Mouse (Mus musculus): Measurements from ENCODE around the gene Cstb. TPM values are rescaled to one million over a fixed set of nuclear protein-coding genes. Genes with fewer than 3 reads are reported as not detected.

Cstb gene
- 117 and 142 TPM in 2 replicates for polyA plus RNA-seq (2021; fragmentation: Nextera tagmentation)
- long read RNA-seq, experiment 1, transcript Cstb-201 (3 exons, 603 nt), result major isoform, 45 of 47 reads
- long read RNA-seq, experiment 1, partial matches to known transcripts, result 2 of 47 reads
- long read RNA-seq, experiment 1, other reads (novel, unspliced or antisense), result 0 of 47 reads
- long read RNA-seq, experiment 2, transcript Cstb-201 (3 exons, 603 nt), result major isoform, 5 of 7 reads
- long read RNA-seq, experiment 2, partial matches to known transcripts, result 0 of 7 reads
- long read RNA-seq, experiment 2, other reads (novel, unspliced or antisense), result 2 of 7 reads

DNA sequence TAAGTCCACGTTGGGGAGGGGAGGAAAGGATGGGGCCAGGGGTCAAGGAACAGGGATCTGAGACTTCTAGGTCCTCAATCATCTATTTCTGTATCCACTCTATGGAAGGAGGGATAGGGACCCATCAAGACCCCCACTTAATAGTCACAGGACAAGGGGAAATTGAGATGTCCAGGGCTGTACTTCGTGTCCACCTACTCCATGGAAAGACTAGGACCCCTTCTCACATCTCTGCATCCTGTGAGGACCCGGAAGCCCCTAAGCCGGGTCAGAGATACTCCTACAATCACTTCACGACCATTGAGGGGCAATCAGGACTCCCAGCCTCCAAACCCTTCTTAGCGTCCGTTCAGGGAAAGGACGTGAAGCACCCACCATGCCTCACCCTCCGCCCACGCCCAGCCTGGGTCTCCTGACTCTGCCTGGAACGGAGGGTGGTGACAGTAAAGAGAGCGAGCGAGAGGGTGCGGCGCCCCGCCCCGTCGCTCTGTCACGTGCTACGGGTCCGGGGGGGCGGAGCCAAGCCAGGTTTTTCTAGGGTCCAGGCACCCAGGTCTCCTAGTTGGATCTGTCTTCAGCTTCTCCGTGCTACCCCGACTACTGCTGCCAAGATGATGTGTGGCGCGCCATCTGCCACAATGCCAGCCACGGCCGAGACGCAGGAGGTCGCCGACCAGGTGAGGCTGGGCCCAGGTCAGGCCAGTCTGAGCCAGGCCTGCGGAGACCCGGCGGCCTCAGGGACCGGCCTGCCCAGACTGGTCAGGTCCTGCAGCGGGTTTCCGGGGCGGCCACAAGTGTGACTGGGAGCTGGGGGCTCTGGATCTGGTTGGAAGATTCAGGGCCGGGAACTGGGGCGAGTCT, at the start of gene Cstb:
TSS of gene Cstb (plus strand) at position 489 of the 861 bp plus-strand sequence.

DNA sequence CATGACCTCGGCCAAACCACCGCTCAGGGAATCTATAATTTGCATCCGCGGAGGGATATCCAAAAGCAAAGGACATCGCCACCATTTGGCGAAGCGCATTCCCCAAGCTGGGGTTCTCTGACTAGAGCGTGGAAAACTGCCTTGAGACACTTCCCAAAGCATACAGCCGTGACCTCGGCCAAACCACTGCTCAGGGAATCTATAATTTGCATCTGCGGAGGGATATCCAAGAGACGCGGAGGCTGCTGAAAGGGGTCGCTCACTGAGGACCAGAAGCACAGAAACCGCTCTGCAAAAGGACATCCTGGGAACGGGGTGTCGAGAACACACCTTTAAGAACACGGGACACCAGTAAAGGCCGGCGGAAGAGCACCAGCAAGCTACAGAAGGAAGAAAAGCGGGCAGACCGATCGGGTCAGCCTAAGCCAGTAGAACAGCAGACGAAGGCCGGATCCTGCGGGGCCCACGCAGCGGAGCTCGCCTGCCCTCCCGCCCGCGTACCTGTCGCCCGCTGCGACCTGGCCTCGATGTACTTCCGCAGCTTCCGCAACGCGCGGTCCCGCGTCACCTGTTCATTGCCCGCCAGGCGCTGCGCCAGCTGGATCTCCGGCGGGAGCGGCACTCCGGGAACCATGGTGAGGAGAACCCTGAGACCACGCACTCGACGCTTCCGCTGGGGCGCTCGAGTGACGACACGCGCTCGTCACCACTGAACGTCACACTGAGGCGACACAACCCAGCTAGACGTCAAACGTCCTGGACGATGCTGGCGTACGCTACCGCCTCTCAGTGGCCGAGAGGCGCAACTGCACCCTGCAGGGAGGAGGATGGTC, 12.9 kb upstream of the Cstb start, which contains the start of gene Rrp1:
TSS of gene Rrp1 (minus strand) at position 725 of the 833 bp plus-strand sequence.

GRCm38 (mm10) chr10:78464792-78465207, 39.3 kb downstream of the Cstb start, which contains the start of gene Pdxk:
TSS of gene Pdxk (minus strand) at chr10:78464975.

Small RNAs within 50 kb of the gene (microRNA-seq; reads per million reads assigned to microRNA genes)
- gene Mir6410, result not detected
- 6.9 reads per million, percentile 25 among the genes with 10 or more reads in this experiment for gene Mir6907
- 1.3 reads per million for gene Mir6908

Other genes with a start within 250 kb of the Cstb start
- gene Pwp2, start 240.5 kb upstream of the Cstb start, polyA plus RNA-seq (2021; fragmentation: Nextera tagmentation), result 9.8 and 10.9 TPM in 2 replicates
- gene Trappc10, start 181.0 kb upstream of the Cstb start, polyA plus RNA-seq (2021; fragmentation: Nextera tagmentation), result 4.3 and 4.9 TPM in 2 replicates
- 25.0 and 27.3 TPM in 2 replicates for gene Agpat3, start 73.2 kb upstream of the Cstb start, polyA plus RNA-seq (2021; fragmentation: Nextera tagmentation)
- 282 and 306 TPM in 2 replicates for gene Rrp1, start 12.6 kb upstream of the Cstb start, polyA plus RNA-seq (2021; fragmentation: Nextera tagmentation)
- 39.2 and 41.0 TPM in 2 replicates for gene Pdxk, start 39.3 kb downstream of the Cstb start, polyA plus RNA-seq (2021; fragmentation: Nextera tagmentation)
- gene Olfr1358, start 91.8 kb downstream of the Cstb start, polyA plus RNA-seq (2021; fragmentation: Nextera tagmentation), result not detected in 2 replicates
- 31.7 and 43.2 TPM in 2 replicates for gene Ilvbl, start 148.7 kb downstream of the Cstb start, polyA plus RNA-seq (2021; fragmentation: Nextera tagmentation)
- 2.5 and 3.2 TPM in 2 replicates for gene Syde1, start 166.3 kb downstream of the Cstb start, polyA plus RNA-seq (2021; fragmentation: Nextera tagmentation)
- gene Olfr1357, start 192.4 kb downstream of the Cstb start, polyA plus RNA-seq (2021; fragmentation: Nextera tagmentation), result not detected in 2 replicates